Mouse (Mus musculus) spleen, postnatal 10 days (tissue): Measurements from ENCODE around the gene Grtp1.

Experiments
- DNase-seq, 2 experiments: peaks; one replicate each; pipeline ENCODE4 v3.0.0; 2021 to 2022; ENCODE audit warnings: low spot score in 2 of 2

Gene Grtp1

DNA sequence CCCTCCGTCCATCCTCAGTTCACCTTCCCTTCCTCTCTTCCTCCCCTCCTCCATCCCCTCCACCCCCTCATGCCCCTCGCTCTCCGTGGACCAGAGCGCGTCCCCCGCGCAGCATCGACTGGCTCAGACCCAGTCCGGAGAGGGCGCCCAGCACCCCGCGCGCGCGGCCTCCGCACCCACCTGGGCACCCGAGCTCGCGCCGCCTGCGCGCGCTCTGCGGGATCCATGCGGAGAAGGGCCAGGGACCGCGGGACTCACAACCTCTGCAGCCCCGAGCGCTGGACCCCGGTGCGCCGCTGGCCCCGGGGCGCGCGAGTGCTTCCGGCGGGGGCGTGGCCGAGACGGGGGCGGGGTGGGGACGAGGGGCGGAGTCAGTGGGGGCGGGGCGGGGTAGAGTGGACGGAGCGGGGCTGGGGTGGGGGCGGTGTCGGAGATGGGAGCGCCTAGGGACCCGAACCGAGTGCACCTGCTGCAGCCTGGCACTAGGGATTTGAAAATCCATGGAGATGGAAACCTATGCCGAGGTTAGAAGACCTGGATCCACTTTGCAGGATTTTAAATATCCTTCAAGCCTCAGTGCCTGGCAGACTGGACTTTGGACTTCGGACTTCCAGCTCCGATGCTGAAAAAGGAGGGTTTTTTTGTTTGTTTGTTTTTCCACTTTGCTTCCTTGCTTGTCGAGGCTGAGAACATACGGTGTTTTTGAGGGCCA lies at the start of gene Grtp1:
Gene Grtp1, minus strand, starts transcription at position 320 of the 712 bp plus-strand sequence.
- peak; percentile 71 to 82 for DNase-seq

DNA sequence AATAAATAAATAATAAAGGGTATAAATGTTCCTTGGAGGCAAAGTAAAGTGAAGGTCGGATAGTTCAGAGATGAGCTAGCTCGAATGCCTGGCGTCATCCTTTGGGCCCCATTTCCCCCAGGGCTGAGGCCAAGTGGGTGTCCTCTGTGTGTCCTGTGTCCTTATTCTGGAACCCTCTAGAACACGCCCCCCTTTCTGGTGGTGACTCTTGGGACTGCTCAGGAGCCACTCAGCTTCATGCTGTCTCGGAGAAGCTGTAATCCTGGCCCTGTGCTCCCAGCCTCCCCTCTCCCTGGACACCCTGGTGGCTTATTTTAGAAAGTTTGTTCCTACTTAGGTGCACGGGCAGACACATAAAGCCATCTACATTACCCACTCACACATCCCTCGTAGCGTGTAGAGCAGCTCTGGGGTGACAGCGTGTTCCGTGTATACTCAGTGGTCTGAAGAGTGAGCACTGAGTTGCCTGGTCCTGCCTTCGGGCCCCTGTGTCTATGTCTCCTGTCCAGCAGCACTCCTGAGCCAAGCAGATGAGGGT lies 44.0 kb upstream of the Grtp1 start:
- DNase-seq = no peak

DNA sequence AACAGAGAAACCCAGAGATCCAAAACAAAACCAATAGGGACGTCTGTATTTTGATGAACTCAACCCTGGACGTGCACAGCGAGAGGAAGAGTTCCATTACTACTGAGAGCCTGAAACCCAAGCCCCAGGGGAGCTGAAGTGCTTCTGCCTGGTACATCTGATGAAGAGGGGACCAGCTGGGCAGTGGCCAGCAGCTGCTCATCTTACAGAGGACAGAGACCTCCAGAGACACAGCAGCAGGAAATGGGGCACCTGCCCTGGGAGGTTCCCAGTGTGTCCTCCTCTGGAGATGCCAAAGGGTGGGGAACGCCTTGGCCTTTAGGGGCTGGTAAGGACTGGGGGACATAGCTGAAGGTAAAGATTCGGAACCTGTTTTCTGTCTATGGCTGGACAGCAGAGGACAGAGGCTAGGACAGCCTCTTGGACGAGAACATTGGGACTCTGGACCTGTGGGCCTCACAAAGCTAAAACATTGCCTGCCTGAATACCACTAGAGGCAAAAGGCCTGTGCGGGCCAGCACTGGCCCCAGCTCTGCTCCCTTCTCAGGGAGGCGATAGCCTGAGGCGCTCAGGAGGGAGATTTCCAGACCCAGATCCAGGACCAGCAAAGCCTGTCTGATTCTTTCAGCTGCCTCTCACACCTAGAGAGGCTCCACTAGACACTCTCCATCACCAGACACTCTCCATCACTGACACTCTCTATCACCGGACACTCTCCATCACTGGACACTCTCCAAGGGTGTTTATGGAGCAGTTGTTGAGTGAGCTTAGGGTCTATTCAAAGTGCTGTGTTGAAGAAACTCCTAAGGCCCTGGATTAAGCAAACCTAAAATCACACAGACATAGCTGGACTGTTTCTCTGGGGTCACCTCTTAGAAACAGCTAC lies 42.8 kb upstream of the Grtp1 start:
- no peak for DNase-seq

DNA sequence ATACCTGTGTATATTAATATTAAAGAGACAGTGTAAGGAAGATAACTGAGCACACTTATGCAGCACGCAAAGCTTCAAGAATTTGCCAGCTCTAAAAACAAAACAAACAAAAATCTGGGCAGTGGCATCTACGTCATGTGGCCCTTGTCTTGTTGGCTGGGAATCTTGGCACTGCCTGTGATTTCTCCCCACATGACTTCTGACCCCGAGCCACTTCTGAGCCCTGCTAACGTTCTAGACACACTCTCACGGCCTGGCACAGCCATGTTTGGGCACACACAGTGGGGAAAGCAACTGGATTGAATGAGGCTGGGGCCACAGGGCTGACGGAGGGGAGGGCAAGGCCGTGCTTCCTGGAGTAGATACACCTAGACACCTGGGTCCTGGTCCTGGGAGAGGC lies 40.3 kb upstream of the Grtp1 start:
- DNase-seq = no peak

DNA sequence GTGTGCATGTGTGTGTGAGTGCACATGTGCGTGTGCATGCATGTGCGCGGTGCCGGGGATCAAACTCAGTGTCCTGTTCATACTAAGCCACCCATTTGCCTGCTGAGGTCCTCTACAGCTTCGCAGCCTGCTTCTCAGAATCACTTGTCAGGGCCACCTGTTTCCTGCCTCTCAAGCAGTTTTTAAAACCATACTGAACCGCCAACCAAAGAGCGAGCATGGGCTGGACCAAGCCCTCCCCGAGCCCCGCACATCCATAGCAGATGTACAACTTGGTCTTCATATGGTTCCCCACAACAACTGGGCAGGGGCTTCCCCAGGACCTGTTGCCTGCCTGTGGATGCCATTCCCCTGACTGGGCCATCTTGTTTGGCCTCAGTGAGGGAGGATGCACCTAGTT lies 39.6 kb upstream of the Grtp1 start:
- no peak for DNase-seq

DNA sequence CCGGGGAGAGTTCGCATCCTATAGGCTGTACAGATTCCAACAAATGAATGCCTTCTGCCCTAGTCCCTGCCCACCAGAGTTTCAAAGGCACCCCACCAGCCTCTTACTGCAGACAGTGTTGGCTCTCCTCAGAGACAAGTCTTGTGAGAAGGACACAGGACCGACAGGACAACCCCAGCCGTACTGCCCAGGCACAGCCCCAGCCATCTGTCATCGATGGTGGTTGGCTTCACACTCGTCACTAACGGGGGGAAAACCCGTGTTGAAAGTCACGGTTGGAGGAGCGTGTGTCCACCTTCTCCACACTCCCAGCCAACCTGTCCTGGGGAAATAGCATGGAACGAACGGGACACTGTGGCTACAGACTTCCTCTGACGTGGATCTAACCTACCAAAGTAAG lies 34.4 kb upstream of the Grtp1 start:
- no peak for DNase-seq

DNA sequence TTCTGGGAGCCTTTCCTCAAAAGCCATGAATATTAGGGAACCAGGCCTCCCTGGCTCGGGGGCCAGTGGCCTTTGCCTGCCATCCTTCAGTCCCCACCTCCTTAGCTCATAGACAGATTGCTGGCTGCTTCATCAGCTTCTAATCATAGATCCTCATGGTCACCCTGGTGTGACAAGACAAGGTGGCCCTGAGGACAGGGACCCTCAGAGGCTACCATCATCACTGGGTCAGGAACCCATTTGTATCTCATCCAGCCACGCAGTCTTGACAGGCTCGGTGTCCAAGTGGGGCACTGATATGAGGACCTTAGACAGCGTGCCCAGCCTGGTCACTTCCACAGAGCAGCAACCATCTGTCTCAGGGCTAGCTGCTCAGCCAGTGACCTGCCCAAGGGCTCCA lies 30.1 kb upstream of the Grtp1 start:
- DNase-seq = no peak

DNA sequence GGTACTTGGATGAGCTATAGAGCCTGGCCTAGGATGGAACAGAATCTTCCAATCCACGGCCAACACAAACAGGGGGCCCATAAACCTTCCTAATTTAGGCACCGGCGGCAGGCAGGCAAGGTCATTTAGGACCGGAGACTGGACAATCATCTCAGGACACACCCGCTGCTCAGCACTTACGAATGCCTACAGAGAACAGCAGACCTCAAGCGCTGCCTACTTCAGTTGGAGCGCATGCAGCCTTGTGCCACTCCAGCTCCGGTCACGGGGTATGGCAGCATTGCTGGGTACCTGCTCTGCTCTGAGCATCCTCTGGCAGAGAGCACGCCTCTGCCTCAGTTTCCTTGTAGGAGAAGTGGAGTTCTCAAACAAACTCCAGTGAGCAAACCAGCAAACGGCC lies 29.4 kb upstream of the Grtp1 start:
- DNase-seq = no peak

DNA sequence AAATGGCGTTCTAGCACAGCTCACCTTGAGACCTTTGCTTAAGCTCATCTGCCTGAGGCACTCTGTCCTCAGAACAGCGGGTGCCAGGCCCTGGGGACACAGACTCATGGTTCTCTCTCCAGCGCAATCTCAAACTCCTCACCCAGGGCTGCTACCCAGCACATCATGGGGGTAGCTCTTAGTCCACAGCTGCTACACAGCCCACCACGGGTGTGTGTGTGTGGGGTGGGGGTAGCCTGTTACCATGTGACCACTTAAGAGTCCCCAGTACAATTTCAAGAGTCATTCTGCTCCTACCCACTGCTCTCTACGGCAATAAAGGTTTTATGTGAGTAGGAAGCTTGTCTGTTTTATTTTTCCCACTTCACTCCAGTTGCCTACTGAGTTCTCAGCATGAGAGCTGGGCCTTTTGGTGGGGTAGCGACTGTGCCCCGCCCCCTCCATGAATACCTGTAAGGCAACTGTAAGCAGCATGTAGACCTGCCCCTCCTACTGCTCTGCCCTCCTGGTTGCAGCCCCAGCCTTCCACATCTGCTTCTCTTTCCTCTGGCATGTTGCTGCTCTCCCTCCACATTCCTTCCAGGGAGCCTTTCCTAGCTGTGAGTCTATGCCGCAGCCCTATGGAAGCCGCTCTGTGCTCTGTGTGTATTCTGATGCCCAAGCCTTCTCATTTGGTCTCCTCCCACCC lies 28.6 kb upstream of the Grtp1 start:
- DNase-seq = no peak

DNA sequence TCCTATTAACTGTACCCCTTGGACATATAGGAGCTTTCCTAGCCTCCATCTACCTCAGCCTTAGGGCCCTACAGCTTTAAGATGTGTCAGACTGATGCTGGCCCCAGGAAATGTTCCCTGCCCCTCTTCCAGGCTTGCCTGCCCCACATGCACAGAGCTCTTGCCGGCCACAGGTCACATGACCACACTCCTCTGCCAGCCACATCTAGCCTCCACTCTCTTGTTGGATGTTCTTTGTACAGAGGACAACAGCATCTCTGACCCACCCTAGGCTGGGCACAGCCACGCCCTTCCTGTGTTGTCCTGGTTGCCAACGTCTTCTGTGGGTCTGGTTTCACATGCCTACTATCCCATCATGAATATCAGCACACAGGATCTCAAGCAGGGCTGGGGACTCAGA lies 26.8 kb upstream of the Grtp1 start:
- DNase-seq = no peak

DNA sequence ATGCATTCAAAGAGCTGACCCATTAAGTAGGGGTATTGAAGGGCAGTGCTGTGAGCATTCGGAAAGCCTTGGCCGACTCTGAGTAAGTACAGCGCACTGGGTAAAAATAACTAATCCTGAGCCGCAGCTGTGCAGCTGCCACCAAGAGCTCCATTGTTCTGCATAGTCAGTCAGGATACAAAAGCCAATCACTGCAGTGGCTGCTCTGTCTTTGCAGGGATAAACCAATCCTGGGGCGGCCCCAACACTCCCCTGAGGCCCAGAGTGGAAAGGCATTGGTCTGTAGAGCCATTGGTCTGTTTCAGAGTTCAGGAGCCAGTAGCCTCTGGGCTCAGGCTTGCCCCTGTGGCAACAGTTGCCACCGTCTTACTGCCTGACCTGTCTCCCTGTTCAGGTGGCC lies 25.9 kb upstream of the Grtp1 start:
- no peak for DNase-seq

DNA sequence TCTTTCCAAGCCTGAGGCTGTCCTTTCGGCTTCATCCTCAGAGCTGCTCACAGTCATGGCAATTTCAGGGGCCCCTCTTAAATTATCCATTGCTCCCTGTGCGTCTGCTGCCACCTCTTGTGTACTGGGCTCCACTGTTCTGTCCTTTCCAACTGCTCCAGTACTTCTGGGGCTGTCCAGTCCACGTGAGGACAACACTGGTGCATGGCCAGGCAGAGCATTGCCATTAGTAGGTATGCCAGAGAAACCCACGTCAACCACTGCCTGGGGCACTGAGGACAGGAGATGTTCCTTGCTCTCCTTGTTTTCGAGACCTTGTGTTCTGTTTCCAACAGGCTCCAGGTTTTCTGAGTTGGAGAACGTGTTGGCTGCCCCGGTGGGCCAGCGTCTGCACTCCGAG lies 24.0 kb upstream of the Grtp1 start:
- DNase-seq = no peak

DNA sequence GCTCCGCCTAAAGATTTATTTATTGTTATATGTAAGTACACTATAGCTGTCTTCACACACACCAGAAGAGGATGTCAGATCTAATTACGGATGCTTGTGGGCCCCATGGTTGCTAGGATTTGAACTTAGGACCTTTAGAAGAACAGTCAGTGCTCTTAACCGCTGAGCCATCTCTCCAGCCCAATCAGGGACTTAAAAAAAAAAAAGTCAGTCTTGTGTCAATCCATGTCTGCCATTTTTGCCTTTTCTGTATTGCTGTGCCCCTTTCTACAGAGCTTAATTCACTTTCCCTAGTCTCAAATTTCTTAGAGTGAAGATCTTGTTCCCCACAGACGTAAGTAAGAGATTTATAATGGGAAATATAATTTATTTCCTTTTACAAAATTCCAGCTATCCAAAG lies 18.0 kb upstream of the Grtp1 start:
- DNase-seq = no peak

DNA sequence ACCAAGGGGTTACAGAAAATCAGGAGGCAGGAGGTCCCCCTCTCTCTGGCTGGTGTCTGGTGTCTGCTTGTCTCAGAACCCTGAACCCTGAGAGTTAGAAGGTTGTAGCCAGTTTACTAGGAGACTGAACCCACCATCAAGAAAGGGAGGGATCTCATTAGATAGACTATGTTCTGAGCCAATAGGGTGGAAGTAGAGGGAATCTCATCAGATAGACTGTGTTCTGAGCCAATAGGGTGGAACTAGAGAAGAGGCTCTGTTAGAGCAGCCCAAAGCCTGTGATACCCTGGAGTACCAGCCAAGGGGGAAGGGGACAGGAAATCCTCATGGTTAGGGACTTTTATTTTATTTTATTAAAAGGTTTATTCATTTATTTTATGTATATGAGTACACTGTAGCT lies 17.6 kb upstream of the Grtp1 start:
- no peak for DNase-seq

DNA sequence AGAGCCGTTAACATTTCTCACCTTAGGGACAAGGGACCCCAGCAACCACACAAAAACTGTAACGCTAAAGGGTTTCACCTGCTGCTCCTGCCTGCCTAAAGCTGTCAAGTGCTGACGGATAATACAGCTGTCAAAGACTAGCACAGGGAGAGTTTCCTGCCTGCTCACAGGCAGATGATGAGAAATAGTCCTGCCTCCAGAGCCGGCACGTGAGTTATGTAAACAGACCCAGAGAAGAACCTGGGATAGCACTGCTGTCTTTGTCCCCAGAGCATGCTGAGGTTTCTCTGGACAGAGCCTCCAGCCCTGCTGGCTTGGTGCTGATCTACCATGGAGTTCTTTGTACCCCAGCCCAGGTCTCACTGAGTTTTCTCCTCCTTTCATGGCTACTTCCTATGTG lies 16.7 kb upstream of the Grtp1 start:
- DNase-seq = no peak

DNA sequence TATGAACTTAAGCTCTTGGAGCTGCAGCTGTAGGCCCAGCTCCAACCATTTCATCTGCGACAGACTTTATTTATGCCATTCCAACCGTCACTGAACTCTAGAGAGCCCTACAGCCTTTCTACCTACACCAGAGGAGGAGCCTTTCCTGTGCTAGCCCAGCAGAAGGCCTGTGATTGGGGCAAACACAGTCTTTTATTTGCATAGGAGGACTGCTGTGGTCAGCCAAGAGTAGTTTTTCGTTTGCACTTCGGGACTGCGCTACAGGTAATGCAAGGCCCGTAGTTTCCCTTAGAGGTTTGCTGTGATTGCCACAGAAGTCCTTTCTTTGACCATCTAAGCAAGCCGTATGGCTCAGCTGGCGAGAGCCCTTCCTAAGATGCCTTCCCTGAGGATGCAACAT lies 16.0 kb upstream of the Grtp1 start:
- no peak for DNase-seq

DNA sequence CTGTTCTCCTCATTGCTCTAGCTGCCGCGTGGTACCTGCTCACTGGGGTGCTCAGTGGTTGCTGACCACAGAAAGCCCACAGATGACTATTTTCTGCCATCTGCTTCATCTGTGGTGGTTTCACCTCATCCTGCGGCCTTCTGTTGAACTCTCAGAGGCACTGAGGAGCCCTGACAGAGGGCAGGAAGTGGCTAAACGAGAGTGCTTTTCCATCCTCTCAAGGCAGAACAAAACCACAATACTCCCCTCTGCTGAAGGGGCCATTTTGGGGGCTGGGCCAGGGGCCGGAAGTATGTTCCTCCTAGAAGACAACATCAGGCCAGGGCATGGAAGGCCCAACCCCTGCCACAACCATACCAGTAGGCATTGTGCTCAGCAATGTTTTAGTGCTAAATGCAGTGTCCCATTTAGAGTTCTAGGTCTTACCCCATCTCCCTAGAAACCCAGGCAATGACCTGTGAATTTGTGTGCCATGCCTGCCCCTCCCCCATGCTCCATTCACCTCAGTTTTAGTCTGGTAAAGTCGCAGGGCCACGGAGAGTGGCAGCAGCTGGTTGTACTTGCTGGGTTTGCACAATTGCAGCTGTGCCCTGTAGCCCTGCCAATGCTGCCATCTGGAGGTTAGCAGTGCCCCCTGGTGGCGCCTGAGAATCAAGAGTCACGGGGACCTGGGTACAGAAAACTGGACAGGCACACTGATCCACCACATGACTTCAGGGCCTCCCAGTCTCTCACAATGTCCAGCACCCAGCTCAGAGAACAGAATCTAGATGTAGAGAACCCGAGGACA lies 13.3 kb upstream of the Grtp1 start:
- DNase-seq = peak; percentile 88 to 93

DNA sequence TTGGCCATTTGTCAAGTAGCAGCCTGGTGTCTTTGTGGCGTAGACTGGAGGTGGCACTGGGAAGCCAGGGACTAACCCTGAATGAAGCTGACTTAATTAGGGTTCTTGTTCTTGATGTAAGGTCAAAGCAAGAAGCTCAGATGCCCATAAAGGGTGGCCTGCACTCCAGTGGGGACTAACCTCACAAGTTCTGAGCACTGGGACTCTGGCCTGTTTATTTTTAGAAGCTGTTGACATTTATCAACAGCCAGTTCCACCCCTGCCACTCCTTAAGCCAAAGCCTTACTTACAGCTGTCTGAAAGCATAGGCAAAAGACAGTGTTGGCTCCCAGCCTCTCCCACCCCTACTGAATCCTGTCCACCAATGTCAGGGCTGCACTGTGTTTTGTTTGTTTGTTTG lies 9.3 kb upstream of the Grtp1 start:
- peak in 1 of 2 experiments; percentile 31 for DNase-seq

DNA sequence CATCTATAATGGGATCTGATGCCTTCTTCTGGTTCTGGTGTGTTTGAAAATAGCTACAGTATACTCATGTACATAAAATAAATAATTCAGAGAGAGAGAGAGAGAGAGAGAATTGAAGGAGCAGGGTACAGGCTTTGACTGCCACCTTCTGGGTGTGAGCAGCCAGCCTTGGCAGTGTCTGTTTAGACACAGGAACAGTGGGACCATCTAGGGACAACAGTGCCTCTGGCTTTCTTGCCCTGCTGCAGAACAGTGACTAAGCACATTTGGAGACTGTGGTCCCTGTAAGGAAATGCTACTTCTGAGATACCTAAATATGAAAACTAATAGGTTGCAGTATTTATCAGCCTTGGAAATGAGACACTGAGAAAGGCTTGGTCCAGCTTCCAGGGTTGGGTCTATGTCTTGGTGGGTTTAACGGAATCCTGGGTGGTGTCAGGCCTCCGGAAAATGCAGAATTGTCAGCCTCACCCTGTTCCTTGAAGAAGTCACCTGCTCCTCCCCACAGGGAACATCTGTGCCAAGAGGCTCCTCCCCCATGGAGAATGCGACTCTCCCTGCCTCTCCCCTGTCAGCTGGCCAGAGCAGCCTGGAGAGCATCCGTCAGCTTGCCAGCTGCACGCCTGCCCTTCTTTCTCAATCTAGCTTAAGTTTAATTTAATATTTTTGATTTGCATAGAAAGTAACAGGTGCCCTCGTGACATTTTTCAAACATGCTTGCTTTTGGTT lies 8.4 kb upstream of the Grtp1 start:
- peak; percentile 40 to 55 for DNase-seq

DNA sequence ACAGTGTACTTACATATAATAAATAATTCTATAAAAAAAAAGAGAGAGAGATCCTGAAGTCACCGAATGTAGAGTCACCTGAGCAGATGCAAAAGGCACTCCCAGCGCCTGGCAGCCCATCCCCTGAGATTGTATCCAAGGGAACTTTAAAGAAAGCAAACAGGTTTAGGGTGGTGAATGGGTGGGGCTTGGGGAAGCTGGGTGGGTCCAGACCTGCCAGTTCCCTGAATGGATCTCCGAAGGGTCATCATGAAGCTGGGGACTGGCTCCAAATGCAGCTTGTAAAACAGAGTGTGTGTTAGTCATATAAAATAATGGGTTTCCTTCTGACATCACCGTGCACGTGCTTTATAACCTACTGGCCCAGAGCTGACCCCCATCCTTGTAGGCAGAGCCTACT lies 5.9 kb upstream of the Grtp1 start:
- DNase-seq = no peak

DNA sequence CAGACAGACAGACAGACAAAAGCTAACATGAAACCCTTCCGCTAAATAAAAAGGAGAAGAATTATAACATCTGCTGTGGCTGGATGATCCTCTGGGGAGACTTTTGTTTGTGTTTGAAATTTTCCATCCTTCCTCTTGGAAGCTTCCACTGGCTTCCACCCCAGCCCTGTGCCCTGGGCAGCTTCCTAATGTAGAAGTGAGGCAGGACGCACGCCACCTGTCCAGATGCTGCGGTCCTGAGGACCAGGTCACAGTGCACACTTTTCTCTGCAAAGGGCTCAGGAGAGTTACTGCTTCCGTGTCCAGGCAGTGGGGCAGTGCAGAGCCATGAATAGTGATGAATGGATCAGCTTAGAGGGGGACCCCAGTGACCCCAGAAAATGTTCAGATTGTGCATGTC lies 4.9 kb upstream of the Grtp1 start:
- no peak for DNase-seq
